Mouse (Mus musculus) hindbrain, embryonic 13.5 days (tissue): ENCODE measurements around the gene Map4. TPM values are rescaled to one million over a fixed set of nuclear protein-coding genes. Genes with fewer than 3 reads are reported as not detected.
"Not testable (repeated sequence)": the region's sequence is repeated elsewhere in the genome, so short reads cannot be mapped to it uniquely, and the experiment has no call there.

Experiments used
- ATAC-seq: fragments of 200-750 bp; cut with Nextera tagmentation; 2 replicates; pipeline ENCODE4 v1.8.0; 2017; ENCODE audit warnings: moderate TSS enrichment; ENCODE audit not compliant: low FRiP score
- H3K27ac ChIP-seq: fragments of 300-500 bp; sonication (generic); 2 replicates; pipeline ENCODE4 v1.5.1; 2015; ENCODE audit warnings: inconsistent platforms, mild to moderate bottlenecking, moderate library complexity
- H3K27me3 ChIP-seq: fragments of 300-500 bp; sonication (generic); 2 replicates; pipeline ENCODE4 v1.6.1; 2015; ENCODE audit warnings: mild to moderate bottlenecking, inconsistent platforms
- H3K36me3 ChIP-seq: fragments of 300-500 bp; sonication (generic); 2 replicates; pipeline ENCODE4 v1.6.1; 2015; ENCODE audit warnings: mild to moderate bottlenecking, inconsistent platforms
- H3K4me1 ChIP-seq: fragments of 300-500 bp; sonication (generic); replicated peaks from 2 replicates; pipeline ENCODE4 v1.6.1; 2015; ENCODE audit warnings: inconsistent platforms
- H3K4me2 ChIP-seq: fragments of 300-500 bp; sonication (generic); 2 replicates; pipeline ENCODE4 v1.6.1; 2015; ENCODE audit warnings: inconsistent platforms, mild to moderate bottlenecking, moderate library complexity
- H3K4me3 ChIP-seq: fragments of 300-500 bp; sonication (generic); 2 replicates; pipeline ENCODE4 v1.5.1; 2015; ENCODE audit warnings: mild to moderate bottlenecking, inconsistent platforms
- H3K9ac ChIP-seq: fragments of 300-500 bp; sonication (generic); 2 replicates; pipeline ENCODE4 v1.6.1; 2015; ENCODE audit warnings: mild to moderate bottlenecking, inconsistent platforms
- H3K9me3 ChIP-seq: fragments of 300-500 bp; sonication (generic); 2 replicates; pipeline ENCODE4 v1.6.1; 2016; ENCODE audit warnings: inconsistent platforms
- WGBS: fragments of 180-500 bp; shearing (Covaris S2); methylation state at CpG from one replicate; pipeline ENCODE4 v1.1.7; 2015; 5-methylcytosine and 5-hydroxymethylcytosine counted together
- microRNA-seq: library from miRNA; unstranded; fragments of <30 nt; microRNA quantifications from one replicate; pipeline ENCODE4, GENCODE M21; 2016
- polyA plus RNA-seq: library from polyadenylated mRNA; unstranded; fragments of >200 nt; fragmentation: Nextera tagmentation; extraction: Ambion mirVana; gene quantifications from 2 replicates; pipeline ENCODE4 v1.2.1, GENCODE M21; 2015

Gene Map4
- polyA plus RNA-seq, 1 experiment from 2014 or later: 156 TPM

DNA sequence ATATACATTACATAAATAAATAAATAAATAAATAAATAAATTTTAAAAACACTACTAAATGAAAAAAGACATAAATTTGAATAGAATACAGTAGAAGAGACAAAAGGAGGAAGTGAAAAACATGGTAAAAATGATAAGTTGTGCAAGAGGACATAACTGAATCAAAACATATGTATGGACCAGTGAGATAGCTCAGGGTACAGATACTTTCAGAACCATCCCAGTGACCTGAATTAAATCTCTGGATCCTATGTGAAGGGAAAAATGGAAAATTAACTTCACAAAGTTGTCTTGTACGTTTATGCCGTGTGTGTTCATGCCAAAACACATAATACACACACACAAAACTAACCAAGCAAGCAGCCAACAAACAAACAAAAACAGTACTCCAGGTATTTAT lies 192.1 kb downstream of the Map4 start:
- WGBS: 93% methylated on average over 2 of the region's 2 CpGs
- H3K27ac ChIP-seq: no peak overlapping the region
- no peak for ATAC-seq

DNA sequence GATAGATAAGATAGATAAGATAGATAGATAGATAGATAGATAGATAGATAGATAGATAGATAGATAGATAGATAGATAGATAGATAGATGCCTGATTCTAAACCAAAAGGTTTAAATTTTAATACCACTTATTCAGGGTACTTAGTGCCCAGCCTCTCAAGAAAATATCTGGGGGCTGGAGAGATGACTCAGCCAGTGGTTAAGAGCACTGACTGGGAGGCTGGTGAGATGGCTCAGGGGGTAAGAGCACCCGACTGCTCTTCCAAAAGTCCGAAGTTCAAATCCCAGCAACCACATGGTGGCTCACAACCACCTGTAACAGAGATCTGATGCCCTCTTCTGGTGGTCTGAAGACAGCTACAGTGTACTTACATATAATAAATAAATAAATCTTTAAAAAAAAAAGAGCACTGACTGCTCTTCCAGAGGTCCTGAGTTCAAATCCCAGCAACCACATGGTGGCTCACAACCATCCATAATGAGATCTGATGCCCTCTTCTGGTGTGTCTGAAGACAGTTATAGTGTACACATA lies 192.8 kb downstream of the Map4 start:
- H3K9ac ChIP-seq, H3K4me2 ChIP-seq, H3K4me1 ChIP-seq, ATAC-seq, H3K9me3 ChIP-seq, H3K27ac ChIP-seq, H3K36me3 ChIP-seq, H3K4me3 ChIP-seq, H3K27me3 ChIP-seq: not testable (repeated sequence)
- WGBS: 74% methylated on average over 2 of the region's 2 CpGs

More for the DNA sequence above, 192.1 kb downstream of the Map4 start:
- Histone ChIP-seq H3K4me1 (peaks cover 10% of the 10 kb centered on the region), H3K4me2 (no peak overlapping the region), H3K27me3 (no peaks in the 10 kb centered on the region), H3K9ac (no peak overlapping the region), H3K9me3 (no peaks in the 10 kb centered on the region), H3K4me3 (no peak overlapping the region), H3K36me3 (no peaks in the 10 kb centered on the region)

DNA sequence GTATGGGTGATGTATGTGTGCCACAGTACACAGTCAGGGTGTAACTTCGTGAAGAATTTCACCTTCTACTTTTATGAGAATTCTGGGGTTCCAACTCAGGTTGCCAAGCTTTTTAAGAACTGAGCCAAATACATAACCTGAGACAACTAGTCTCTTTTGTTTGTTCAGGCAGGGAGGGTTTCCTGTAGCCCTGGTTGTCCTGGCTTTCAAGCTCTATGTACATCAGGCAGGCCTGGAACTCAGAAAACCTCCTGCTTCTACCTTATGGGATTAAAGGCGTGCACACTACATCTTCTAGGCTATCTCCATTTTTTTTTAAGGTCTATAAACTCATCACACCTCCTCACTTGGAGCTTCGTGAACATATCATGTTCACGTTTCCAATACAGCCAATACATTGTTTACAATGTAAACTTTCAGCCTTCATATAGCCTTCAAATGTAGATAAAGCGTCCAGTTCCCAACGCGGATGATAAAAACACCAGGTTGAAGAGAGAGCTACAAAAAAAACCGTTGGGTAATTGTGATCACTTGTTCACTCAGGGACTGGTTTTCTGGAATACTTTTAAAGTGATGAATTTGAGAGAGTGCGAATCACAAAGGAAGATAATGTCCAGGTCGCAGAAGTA lies 199.8 kb downstream of the Map4 start:
- Histone ChIP-seq H3K4me1 (peaks cover 40% of the 10 kb centered on the region), H3K27ac (peak overlapping the region; percentile 91), H3K27me3 (no peaks in the 10 kb centered on the region), H3K9me3 (no peaks in the 10 kb centered on the region), H3K36me3 (peaks cover 10% of the 10 kb centered on the region), H3K4me2 (peak overlapping the region; percentile 62), H3K9ac (peak overlapping the region; percentile 94), H3K4me3 (peak overlapping the region; percentile 84)
- no peak for ATAC-seq
- 33% methylated on average over 10 of the region's 10 CpGs for WGBS

DNA sequence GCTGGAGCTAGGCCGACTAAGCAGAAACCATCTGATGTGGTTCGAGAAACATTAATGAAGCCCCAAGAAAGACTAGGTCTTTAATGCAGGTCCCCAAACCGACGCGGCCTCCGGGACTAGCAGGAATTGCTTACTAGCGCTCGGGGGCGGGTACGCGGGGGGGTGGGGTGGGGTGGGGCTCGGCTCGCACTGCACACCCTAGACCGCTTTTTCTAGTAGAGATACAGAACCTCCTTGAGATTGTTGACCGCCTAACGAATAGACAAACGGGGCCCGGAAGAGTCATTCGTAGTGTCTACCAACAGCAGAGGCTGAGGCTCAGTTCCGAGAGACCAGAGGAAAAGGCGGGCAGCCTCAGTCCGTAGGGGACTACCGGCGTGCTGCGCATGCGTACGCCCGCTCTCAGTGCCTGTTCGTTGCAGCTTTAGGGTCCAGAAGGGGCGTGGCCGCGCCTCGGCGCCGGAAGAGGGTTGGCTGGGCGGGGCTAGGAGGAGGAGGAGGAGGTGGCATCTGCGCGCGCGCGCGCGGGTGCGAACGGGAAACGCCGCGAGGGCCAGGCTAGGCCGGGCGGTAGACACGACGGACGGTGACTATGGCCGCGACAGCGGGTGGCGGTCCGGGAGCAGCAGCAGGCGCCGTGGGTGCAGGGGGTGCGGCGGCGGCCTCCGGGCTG lies 200.4 kb downstream of the Map4 start:
- Histone ChIP-seq H3K4me1 (peaks cover 44% of the 10 kb centered on the region), H3K27me3 (no peaks in the 10 kb centered on the region), H3K4me2 (peak overlapping the region; percentile 62), H3K27ac (peak overlapping the region; percentile 91), H3K36me3 (peaks cover 16% of the 10 kb centered on the region), H3K9ac (peak overlapping the region; percentile 94), H3K9me3 (no peaks in the 10 kb centered on the region), H3K4me3 (peak overlapping the region; percentile 84)
- peak; percentile 97 for ATAC-seq
- WGBS: under 1% methylated on average over 64 of the region's 64 CpGs

DNA sequence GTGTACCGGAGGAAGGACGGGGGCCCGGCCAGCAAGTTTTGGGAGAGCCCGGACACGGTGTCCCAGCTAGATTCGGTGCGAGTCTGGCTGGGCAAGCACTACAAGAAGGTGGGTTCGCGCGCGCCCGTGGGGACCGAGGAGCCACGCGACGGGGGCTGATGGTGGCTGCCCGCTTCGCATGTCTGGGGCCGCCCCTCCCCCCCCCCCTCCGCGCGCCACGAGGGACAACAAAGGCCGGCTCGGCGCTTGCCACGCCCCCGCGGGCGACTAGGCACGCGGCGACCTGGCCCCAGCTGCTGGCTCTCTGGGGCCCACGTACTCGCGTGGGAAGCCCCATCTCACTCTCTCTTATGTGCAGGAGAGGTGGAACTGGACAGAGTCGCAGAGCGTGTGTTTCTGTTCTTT lies 200.9 kb downstream of the Map4 start:
- Histone ChIP-seq H3K9ac (peak overlapping the region; percentile 94), H3K4me1 (peaks cover 44% of the 10 kb centered on the region), H3K36me3 (peaks cover 20% of the 10 kb centered on the region), H3K27me3 (no peaks in the 10 kb centered on the region), H3K27ac (peak overlapping the region; percentile 91), H3K9me3 (no peaks in the 10 kb centered on the region), H3K4me3 (peak overlapping the region; percentile 84), H3K4me2 (peak overlapping the region; percentile 62)
- peak; percentile 78 for ATAC-seq
- under 1% methylated on average over 29 of the region's 38 CpGs for WGBS

DNA sequence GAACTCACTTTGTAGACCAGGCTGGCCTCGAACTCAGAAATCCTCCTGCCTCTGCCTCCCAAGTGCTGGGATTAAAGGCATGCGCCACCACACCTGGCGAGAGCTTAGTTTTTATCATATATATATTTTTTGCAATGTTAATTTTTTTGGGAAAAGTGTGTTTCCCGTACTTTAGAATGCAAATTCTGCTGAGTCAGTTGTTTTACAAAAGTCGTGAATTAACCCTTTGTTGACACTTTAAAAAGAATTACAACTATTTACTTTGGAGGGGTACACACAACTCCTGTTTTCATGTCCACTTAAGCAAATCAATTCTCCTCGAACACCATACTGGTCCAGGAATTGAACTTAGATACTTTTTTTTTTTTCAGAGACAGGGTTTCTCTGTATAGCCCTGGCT lies 201.7 kb downstream of the Map4 start:
- Histone ChIP-seq H3K4me2 (peak overlapping the region; percentile 62), H3K9ac (no peak overlapping the region), H3K36me3 (peaks cover 21% of the 10 kb centered on the region), H3K4me1 (peaks cover 44% of the 10 kb centered on the region), H3K4me3 (peak overlapping the region; percentile 84), H3K9me3 (no peaks in the 10 kb centered on the region), H3K27me3 (no peaks in the 10 kb centered on the region), H3K27ac (no peak overlapping the region)
- no peak for ATAC-seq
- 61% methylated on average over 6 of the region's 6 CpGs for WGBS

Small RNAs within 50 kb of the gene (microRNA-seq; reads per million reads assigned to microRNA genes)
- 1.6 reads per million for gene Mir7089

Other genes starting within 250 kb of the Map4 start
- not detected in 2 replicates for gene Fbxw18, start 228.8 kb upstream of the Map4 start, polyA plus RNA-seq
- gene Fbxw26, start 185.4 kb upstream of the Map4 start, polyA plus RNA-seq: not detected in 2 replicates
- gene Fbxw27, start 140.8 kb upstream of the Map4 start, polyA plus RNA-seq: not detected in 2 replicates
- 1.6 TPM in 1 of 2 replicates, not detected in the other for gene Spink8, start 119.2 kb upstream of the Map4 start, polyA plus RNA-seq
- 65.7 and 69.1 TPM in 2 replicates for gene Nme6, start 98.7 kb upstream of the Map4 start, polyA plus RNA-seq
- gene Camp, start 81.8 kb upstream of the Map4 start, polyA plus RNA-seq: 0.84 and 1.3 TPM in 2 replicates
- 18.0 and 18.5 TPM in 2 replicates for gene Cdc25a, start 55.9 kb upstream of the Map4 start, polyA plus RNA-seq
- gene Smarcc1, start 186.2 kb downstream of the Map4 start, polyA plus RNA-seq: 133 and 135 TPM in 2 replicates
- 186 and 189 TPM in 2 replicates for gene Dhx30, start 186.4 kb downstream of the Map4 start, polyA plus RNA-seq